Mouse (Mus musculus): ENCODE results near the gene Slc25a19. TPM values are rescaled to one million over a fixed set of nuclear protein-coding genes. Genes with fewer than 3 reads are reported as not detected.

The Slc25a19 gene
- polyA plus RNA-seq, 1 experiment: 33.7 TPM

DNA sequence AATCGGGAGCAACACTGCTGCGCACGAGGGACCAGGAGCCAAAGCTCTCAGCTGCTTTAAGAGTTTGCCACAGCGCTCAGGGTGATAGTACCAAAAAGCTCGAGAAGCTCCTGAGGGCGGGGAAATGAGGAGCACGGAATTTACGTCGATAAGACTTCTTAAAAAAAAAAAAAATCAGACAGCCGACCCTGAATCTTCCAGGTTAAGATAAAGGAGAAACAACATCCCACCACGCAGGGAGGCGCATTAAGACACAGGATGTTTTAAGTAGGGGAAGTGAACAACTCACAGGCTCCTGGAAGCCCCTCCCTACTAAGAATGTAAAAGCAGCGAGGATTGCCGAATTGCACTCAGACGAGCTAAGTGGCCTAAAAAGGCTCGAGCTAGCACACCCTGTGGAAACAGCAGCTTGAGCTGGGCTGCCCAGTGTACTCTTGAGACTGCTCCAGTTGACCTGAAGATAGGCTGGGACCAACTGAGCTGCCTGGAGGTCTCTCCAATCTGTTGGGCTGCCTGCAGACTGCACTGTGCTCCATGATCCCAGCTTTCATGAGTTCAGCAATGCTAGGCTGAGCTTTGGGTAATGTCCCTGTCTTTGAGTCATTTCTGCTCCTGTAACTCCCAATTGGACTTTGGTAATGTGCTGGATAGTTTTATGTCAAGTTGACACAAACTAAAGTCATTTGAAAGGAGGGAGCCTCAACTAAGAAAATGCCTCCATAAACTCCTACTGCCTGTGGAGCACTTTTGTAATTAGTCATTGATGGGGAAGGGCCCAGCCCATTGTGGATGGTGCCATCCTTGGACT, 14.8 kb downstream of the Slc25a19 start:
- Histone ChIP-seq H3K4me3 (ENCODE audit: control insufficient read depth, low read depth, low read length) (peak overlapping the region; percentile 93), H3K36me3 (ENCODE audit: control insufficient read depth, insufficient read depth, low read length) (peaks cover 3% of the 10 kb centered on the region), H3K27me3 (ENCODE audit: control insufficient read depth, insufficient read depth, low read length) (no peaks in the 10 kb centered on the region), H3K27ac (ENCODE audit: control insufficient read depth, insufficient read depth, low read depth, low read length) (peak overlapping the region; percentile 95), H3K4me1 (ENCODE audit: control insufficient read depth, insufficient read depth, low read length) (peaks cover 8% of the 10 kb centered on the region)
- TF ChIP-seq POLR2A (IDR thresholded peaks at IDR 0.05; ENCODE audit: control insufficient read depth, low read depth, low read length) (no peak; the same call in 1 of the 2 replicates), CTCF (IDR thresholded peaks at IDR 0.05; ENCODE audit: control insufficient read depth, insufficient read depth, insufficient replicate concordance, low read depth, low read length) (no peak)

- Histone ChIP-seq H3K36me3 (ENCODE audit: control insufficient read depth, insufficient read depth, low read length) (peaks cover 3% of the 10 kb centered on the region), H3K27ac (ENCODE audit: control insufficient read depth, insufficient read depth, low read depth, low read length) (peak within 1 kb of the TSS; percentile 99), H3K4me3 (ENCODE audit: control insufficient read depth, low read depth, low read length) (peak within 1 kb of the TSS; percentile 93), H3K27me3 (ENCODE audit: control insufficient read depth, insufficient read depth, low read length) (no peaks in the 10 kb centered on the region), H3K4me1 (ENCODE audit: control insufficient read depth, insufficient read depth, low read length) (peaks cover 8% of the 10 kb centered on the region)
- peak; percentile 57 for TF ChIP-seq CTCF (IDR thresholded peaks at IDR 0.05; ENCODE audit: control insufficient read depth, insufficient read depth, insufficient replicate concordance, low read depth, low read length)
- peak; percentile 71 for TF ChIP-seq POLR2A (IDR thresholded peaks at IDR 0.05; ENCODE audit: control insufficient read depth, low read depth, low read length)
Observed at GRCm38 (mm10) chr11:115612410-115613137, 15.5 kb downstream of the Slc25a19 start, which contains the start of gene Mif4gd. Gene Mif4gd (minus strand): TSS chr11:115612969.

DNA sequence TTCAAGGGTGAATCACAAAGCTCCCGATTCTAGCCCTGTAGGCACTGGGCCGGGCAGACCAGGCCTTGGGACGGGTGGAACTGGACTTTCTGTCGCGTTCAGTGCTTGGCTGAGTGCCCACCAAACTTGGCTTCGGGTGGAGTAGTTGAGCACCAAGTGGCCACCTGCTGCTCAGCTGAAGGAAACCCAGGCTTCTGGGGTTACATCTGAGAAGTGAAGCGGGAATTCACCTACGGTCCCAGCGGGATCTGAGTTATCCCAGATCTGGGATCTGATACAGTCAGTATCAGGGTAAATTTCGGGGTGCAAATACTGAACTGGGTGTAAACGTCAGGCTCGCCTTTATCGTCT, 16.1 kb downstream of the Slc25a19 start:
- TF ChIP-seq CTCF (IDR thresholded peaks at IDR 0.05; ENCODE audit: control insufficient read depth, insufficient read depth, insufficient replicate concordance, low read depth, low read length): no peak
- Histone ChIP-seq H3K27me3 (ENCODE audit: control insufficient read depth, insufficient read depth, low read length) (no peaks in the 10 kb centered on the region), H3K4me3 (ENCODE audit: control insufficient read depth, low read depth, low read length) (peak overlapping the region; percentile 93), H3K36me3 (ENCODE audit: control insufficient read depth, insufficient read depth, low read length) (peaks cover 3% of the 10 kb centered on the region), H3K27ac (ENCODE audit: control insufficient read depth, insufficient read depth, low read depth, low read length) (peak overlapping the region; percentile 99), H3K4me1 (ENCODE audit: control insufficient read depth, insufficient read depth, low read length) (peaks cover 8% of the 10 kb centered on the region)

GRCm38 (mm10) chr11:115611173-115611572, 16.9 kb downstream of the Slc25a19 start:
- Histone ChIP-seq H3K27ac (ENCODE audit: control insufficient read depth, insufficient read depth, low read depth, low read length) (peak overlapping the region; percentile 99; the same call in 1 of the 2 replicates), H3K4me1 (ENCODE audit: control insufficient read depth, insufficient read depth, low read length) (peaks cover 8% of the 10 kb centered on the region), H3K4me3 (ENCODE audit: control insufficient read depth, low read depth, low read length) (peak overlapping the region; percentile 93), H3K36me3 (ENCODE audit: control insufficient read depth, insufficient read depth, low read length) (peaks cover 4% of the 10 kb centered on the region), H3K27me3 (ENCODE audit: control insufficient read depth, insufficient read depth, low read length) (no peaks in the 10 kb centered on the region)
- TF ChIP-seq POLR2A (IDR thresholded peaks at IDR 0.05; ENCODE audit: control insufficient read depth, low read depth, low read length) (0 out of 2 replicates have a peak, but pooled peaks have one; percentile 13), CTCF (IDR thresholded peaks at IDR 0.05; ENCODE audit: control insufficient read depth, insufficient read depth, insufficient replicate concordance, low read depth, low read length) (no peak)

DNA sequence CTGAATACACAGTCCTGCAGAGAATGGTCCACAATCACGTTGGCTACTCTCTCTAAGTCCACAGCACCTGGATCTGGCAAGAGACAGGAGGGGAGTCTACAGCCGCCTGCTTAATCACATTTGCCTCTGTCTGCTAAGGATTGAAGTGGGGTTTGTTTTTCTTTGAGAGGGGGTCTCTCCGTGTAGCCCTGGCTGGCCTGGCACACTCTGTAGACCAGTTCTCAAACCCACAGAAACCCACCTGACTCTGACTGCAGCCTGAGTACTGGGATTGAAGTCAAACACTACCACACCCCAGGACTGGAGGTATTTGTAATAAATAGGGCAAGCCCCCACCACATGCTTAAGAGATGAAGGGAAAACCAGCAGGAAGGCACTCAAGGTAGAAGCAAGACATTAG, 18.5 kb downstream of the Slc25a19 start:
- TF ChIP-seq POLR2A (IDR thresholded peaks at IDR 0.05; ENCODE audit: control insufficient read depth, low read depth, low read length): no peak
- no peak for TF ChIP-seq CTCF (IDR thresholded peaks at IDR 0.05; ENCODE audit: control insufficient read depth, insufficient read depth, insufficient replicate concordance, low read depth, low read length)
- H3K36me3 ChIP-seq (ENCODE audit: control insufficient read depth, insufficient read depth, low read length): peaks cover 4% of the 10 kb centered on the region
- no peak overlapping the region for H3K27ac ChIP-seq (ENCODE audit: control insufficient read depth, insufficient read depth, low read depth, low read length)
- H3K4me3 ChIP-seq (ENCODE audit: control insufficient read depth, low read depth, low read length): no peak overlapping the region
- H3K27me3 ChIP-seq (ENCODE audit: control insufficient read depth, insufficient read depth, low read length): no peaks in the 10 kb centered on the region
- peaks cover 8% of the 10 kb centered on the region for H3K4me1 ChIP-seq (ENCODE audit: control insufficient read depth, insufficient read depth, low read length)

GRCm38 (mm10) chr11:115608421-115609399, 19.4 kb downstream of the Slc25a19 start:
- Histone ChIP-seq H3K27ac (ENCODE audit: control insufficient read depth, insufficient read depth, low read depth, low read length) (no peak overlapping the region), H3K27me3 (ENCODE audit: control insufficient read depth, insufficient read depth, low read length) (no peaks in the 10 kb centered on the region), H3K4me1 (ENCODE audit: control insufficient read depth, insufficient read depth, low read length) (peaks cover 8% of the 10 kb centered on the region), H3K36me3 (ENCODE audit: control insufficient read depth, insufficient read depth, low read length) (peaks cover 4% of the 10 kb centered on the region), H3K4me3 (ENCODE audit: control insufficient read depth, low read depth, low read length) (no peak overlapping the region)
- TF ChIP-seq POLR2A (IDR thresholded peaks at IDR 0.05; ENCODE audit: control insufficient read depth, low read depth, low read length) (no peak; the same call in 1 of the 2 replicates), CTCF (IDR thresholded peaks at IDR 0.05; ENCODE audit: control insufficient read depth, insufficient read depth, insufficient replicate concordance, low read depth, low read length) (no peak)

All from testis, adult 2 months (tissue).